Mouse (Mus musculus): Measurements from ENCODE around the gene Fndc10. TPM values are rescaled to one million over a fixed set of nuclear protein-coding genes. Genes with fewer than 3 reads are reported as not detected.
A peak's percentile ranks its signal among the peaks of the same experiment; 100 is the strongest.
"Not testable (repeated sequence)": the region's sequence is repeated elsewhere in the genome, so short reads cannot be mapped to it uniquely, and the experiment has no call there.

The Fndc10 gene
- polyA plus RNA-seq, 1 experiment from 2014 or later, result 5.9 TPM

GRCm38 (mm10) chr4:155658961-155659360 lies 35.2 kb upstream of the Fndc10 start:
- ATAC-seq (ENCODE audit: low FRiP score), result no peak
- Histone ChIP-seq H3K4me3 (replicated peaks) (no peak overlapping the region), H3K9ac (no peak overlapping the region), H3K27me3 (peaks cover 29% of the 10 kb centered on the region), H3K4me1 (peaks cover 15% of the 10 kb centered on the region), H3K4me2 (no peak overlapping the region), H3K9me3 (no peaks in the 10 kb centered on the region), H3K36me3 (replicated peaks) (peaks cover 15% of the 10 kb centered on the region), H3K27ac (no peak overlapping the region)
- WGBS, result 97% methylated on average over 10 of the region's 10 CpGs

GRCm38 (mm10) chr4:155660641-155661040 lies 33.5 kb upstream of the Fndc10 start:
- no peak overlapping the region for H3K27ac ChIP-seq

GRCm38 (mm10) chr4:155666903-155667302 lies 27.2 kb upstream of the Fndc10 start:
- Histone ChIP-seq H3K4me2 (no peak overlapping the region), H3K4me1 (peaks cover 10% of the 10 kb centered on the region), H3K9me3 (no peaks in the 10 kb centered on the region), H3K36me3 (replicated peaks) (no peaks in the 10 kb centered on the region), H3K4me3 (replicated peaks) (no peak overlapping the region), H3K27me3 (0 out of 2 replicates have a peak, but pooled peaks cover 1% of the 10 kb centered on the region), H3K9ac (no peak overlapping the region), H3K27ac (no peak overlapping the region)
- no peak for ATAC-seq (ENCODE audit: low FRiP score)

More at GRCm38 (mm10) chr4:155660641-155661040, 33.5 kb upstream of the Fndc10 start:
- no peaks in the 10 kb centered on the region for H3K9me3 ChIP-seq
- H3K27me3 ChIP-seq, result peaks cover 13% of the 10 kb centered on the region
- peaks cover 15% of the 10 kb centered on the region for H3K36me3 ChIP-seq (replicated peaks)
- WGBS, result 91% methylated on average over 12 of the region's 12 CpGs
- no peaks in the 10 kb centered on the region for H3K4me1 ChIP-seq
- no peak overlapping the region for H3K4me3 ChIP-seq (replicated peaks)
- ATAC-seq (ENCODE audit: low FRiP score), result no peak
- H3K4me2 ChIP-seq, result no peak overlapping the region
- no peak overlapping the region for H3K9ac ChIP-seq

- Histone ChIP-seq H3K4me1 (peaks cover 10% of the 10 kb centered on the region), H3K4me3 (replicated peaks) (peak within 1 kb of the TSS; percentile 87), H3K4me2 (peak within 1 kb of the TSS; percentile 94), H3K36me3 (replicated peaks) (no peaks in the 10 kb centered on the region), H3K9ac (peak within 1 kb of the TSS; percentile 86), H3K27me3 (0 out of 2 replicates have a peak, but pooled peaks cover 2% of the 10 kb centered on the region), H3K9me3 (no peaks in the 10 kb centered on the region), H3K27ac (peak within 1 kb of the TSS; percentile 81)
- peak; percentile 99 for ATAC-seq (ENCODE audit: low FRiP score)
- WGBS, result under 1% methylated on average over 73 of the region's 73 CpGs
These were observed 25.2 kb upstream of the Fndc10 start, which contains the start of gene Mib2 for GRCm38 (mm10) chr4:155668689-155669597. TSS of gene Mib2 (minus strand) at chr4:155669198.

GRCm38 (mm10) chr4:155669598-155670075 lies 24.5 kb upstream of the Fndc10 start:
- Histone ChIP-seq H3K4me2 (peak overlapping the region; percentile 94), H3K4me1 (peaks cover 10% of the 10 kb centered on the region), H3K9me3 (no peaks in the 10 kb centered on the region), H3K27ac (no peak overlapping the region), H3K27me3 (0 out of 2 replicates have a peak, but pooled peaks cover 2% of the 10 kb centered on the region), H3K4me3 (replicated peaks) (peak overlapping the region; percentile 87), H3K36me3 (replicated peaks) (no peaks in the 10 kb centered on the region), H3K9ac (peak overlapping the region; percentile 86; the same call in 1 of the 2 replicates)
- WGBS, result 1% methylated on average over 8 of the region's 8 CpGs
- ATAC-seq (ENCODE audit: low FRiP score), result peak; percentile 59

- not testable (repeated sequence) for ATAC-seq (ENCODE audit: low FRiP score); H3K27ac ChIP-seq; H3K27me3 ChIP-seq; H3K9me3 ChIP-seq; H3K9ac ChIP-seq; H3K36me3 ChIP-seq (replicated peaks)
- Histone ChIP-seq H3K4me3 (replicated peaks) (peak overlapping the region; percentile 87; the same call in 1 of the 2 replicates), H3K4me1 (peaks cover 10% of the 10 kb centered on the region), H3K4me2 (0 out of 2 replicates have a peak overlapping the region, but pooled peaks have one; percentile 94)
- 65% methylated on average over 4 of the region's 4 CpGs for WGBS
These were observed 23.9 kb upstream of the Fndc10 start for GRCm38 (mm10) chr4:155670236-155670635.

- Histone ChIP-seq H3K36me3 (replicated peaks) (no peaks in the 10 kb centered on the region), H3K27me3 (0 out of 2 replicates have a peak, but pooled peaks cover 2% of the 10 kb centered on the region), H3K9me3 (no peaks in the 10 kb centered on the region), H3K27ac (no peak overlapping the region), H3K4me1 (peaks cover 10% of the 10 kb centered on the region), H3K4me2 (no peak overlapping the region), H3K4me3 (replicated peaks) (no peak overlapping the region), H3K9ac (no peak overlapping the region)
- 36% methylated on average over 2 of the region's 2 CpGs for WGBS
- no peak for ATAC-seq (ENCODE audit: low FRiP score)
These were observed 22.1 kb upstream of the Fndc10 start for GRCm38 (mm10) chr4:155672082-155672481.

GRCm38 (mm10) chr4:155675991-155676390 lies 18.2 kb upstream of the Fndc10 start:
- Histone ChIP-seq H3K4me3 (replicated peaks) (no peak overlapping the region), H3K9ac (no peak overlapping the region), H3K36me3 (replicated peaks) (no peaks in the 10 kb centered on the region), H3K4me1 (no peaks in the 10 kb centered on the region), H3K27ac (no peak overlapping the region), H3K9me3 (no peaks in the 10 kb centered on the region), H3K4me2 (no peak overlapping the region), H3K27me3 (0 out of 2 replicates have a peak, but pooled peaks cover 2% of the 10 kb centered on the region)
- ATAC-seq (ENCODE audit: low FRiP score), result no peak
- WGBS, result 88% methylated on average over 2 of the region's 2 CpGs

- not testable (repeated sequence) for H3K27ac ChIP-seq; H3K4me1 ChIP-seq; ATAC-seq (ENCODE audit: low FRiP score); H3K4me3 ChIP-seq (replicated peaks); H3K4me2 ChIP-seq; H3K27me3 ChIP-seq; H3K9me3 ChIP-seq; H3K36me3 ChIP-seq (replicated peaks); H3K9ac ChIP-seq
- 92% methylated on average over 16 of the region's 19 CpGs for WGBS
These were observed 10.4 kb upstream of the Fndc10 start for GRCm38 (mm10) chr4:155683670-155684277.

GRCm38 (mm10) chr4:155687764-155688163 lies 6.4 kb upstream of the Fndc10 start:
- H3K4me3 ChIP-seq (replicated peaks); ATAC-seq (ENCODE audit: low FRiP score); H3K9me3 ChIP-seq; H3K4me2 ChIP-seq; H3K27ac ChIP-seq; H3K36me3 ChIP-seq (replicated peaks); H3K4me1 ChIP-seq; H3K9ac ChIP-seq: not testable (repeated sequence)
- 0 out of 2 replicates have a peak, but pooled peaks cover 11% of the 10 kb centered on the region for H3K27me3 ChIP-seq
- WGBS, result 85% methylated on average over 4 of the region's 4 CpGs

GRCm38 (mm10) chr4:155690571-155691375 lies 3.4 kb upstream of the Fndc10 start:
- H3K9me3 ChIP-seq, result 0 out of 2 replicates have a peak, but pooled peaks cover 3% of the 10 kb centered on the region
- no peak overlapping the region for H3K4me3 ChIP-seq (replicated peaks)
- no peak overlapping the region for H3K27ac ChIP-seq
- ATAC-seq (ENCODE audit: low FRiP score), result no peak
- no peak overlapping the region for H3K9ac ChIP-seq
- H3K4me2 ChIP-seq, result no peak overlapping the region
- H3K27me3 ChIP-seq, result peaks cover 36% of the 10 kb centered on the region
- 89% methylated on average over 12 of the region's 12 CpGs for WGBS
- no peaks in the 10 kb centered on the region for H3K36me3 ChIP-seq (replicated peaks)
- peaks cover 15% of the 10 kb centered on the region; the same call in 1 of the 2 replicates for H3K4me1 ChIP-seq
